8 mouse cellular contexts compared by ENCODE assay signal in the genomic region with DNA sequence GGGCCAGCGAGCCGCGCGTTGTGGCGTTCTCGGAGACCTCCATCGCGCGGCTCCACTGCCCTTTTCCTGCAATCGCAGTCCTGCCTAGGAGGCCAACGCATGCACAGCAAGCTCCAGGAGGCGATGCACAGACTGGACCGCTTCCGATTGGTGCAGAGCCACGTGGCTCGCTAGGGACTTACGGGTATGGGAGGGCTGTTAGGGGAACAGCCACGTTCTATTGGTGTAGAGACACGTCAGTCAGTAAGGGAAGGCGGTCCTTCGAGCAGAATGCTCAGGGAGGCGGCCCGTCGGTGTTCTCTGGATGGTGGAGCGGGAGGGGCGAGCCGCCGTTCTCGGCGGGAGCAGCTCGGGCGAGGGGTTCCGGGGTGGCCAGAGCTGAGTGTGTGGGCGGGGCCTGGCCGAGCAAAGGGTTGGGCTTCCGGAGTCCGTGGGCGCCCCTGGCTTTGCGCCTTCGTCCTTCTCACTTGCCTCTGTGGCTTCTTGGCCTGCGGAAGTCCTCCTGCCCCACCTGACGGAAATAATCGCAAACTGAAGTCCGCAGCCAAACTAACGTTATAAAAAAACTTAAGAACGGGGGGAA. TPM values are rescaled to one million over a fixed set of nuclear protein-coding genes. Genes with fewer than 3 reads are reported as not detected.
DNase-seq lines count a peak whose midpoint lies in the region; ATAC-seq and TF ChIP-seq lines count a peak whose summit lies in the region.

A gene (minus strand): TSS at position 164 of the 583 bp plus-strand sequence.

- peak; percentile 99 for TF ChIP-seq POLR2A in CH12.LX (IDR thresholded peaks at IDR 0.05; ENCODE audit: low read depth, low read length)

- peak in 1 of 2 experiments; percentile 38; a peak in 2 of 4 replicates for TF ChIP-seq CTCF in CH12.LX (conservative IDR thresholded peaks at IDR 0.05 in 1 of 2, IDR thresholded peaks at IDR 0.05 in 1 of 2; ENCODE audit: low read depth in 2 of 2, low read length in 2 of 2)

- TF ChIP-seq RAD21 in CH12.LX (IDR thresholded peaks at IDR 0.05; ENCODE audit: low read depth, low read length), result peak; percentile 11

- H3K27ac ChIP-seq in CH12.LX (ENCODE audit: insufficient read depth, low read depth), result peak within 1 kb of the TSS; percentile 37
- H3K27ac ChIP-seq in forebrain, embryonic 11.5 days (ENCODE audit: low read depth, low read length), result peak within 1 kb of the TSS; percentile 79
- H3K27ac ChIP-seq in heart, embryonic 16.5 days (ENCODE audit: low read length), result peak within 1 kb of the TSS; percentile 91
- peak within 1 kb of the TSS; percentile 73 for H3K27ac ChIP-seq in liver, embryonic 15.5 days (replicated peaks)
- H3K27ac ChIP-seq in neural tube, embryonic 12.5 days, result peak within 1 kb of the TSS; percentile 86; the same call in 1 of the 2 replicates

- no peaks in the 10 kb centered on the region for H3K27me3 ChIP-seq in CH12.LX (replicated peaks)
- no peaks in the 10 kb centered on the region for H3K27me3 ChIP-seq in forebrain, embryonic 11.5 days (ENCODE audit: control insufficient read depth, insufficient read depth, low read length)
- H3K27me3 ChIP-seq in heart, embryonic 16.5 days (ENCODE audit: control insufficient read depth, insufficient read depth, low read length), result no peaks in the 10 kb centered on the region
- no peaks in the 10 kb centered on the region for H3K27me3 ChIP-seq in liver, embryonic 15.5 days
- no peaks in the 10 kb centered on the region for H3K27me3 ChIP-seq in neural tube, embryonic 12.5 days (replicated peaks)

- in situ Hi-C loops in CH12.LX (cut with MboI; ENCODE audit: low pct_ligation_motif_present, low pct_unique_long_range_greater_than_20kb, low sequenced_read_pairs), result no loop called here

- peak within 1 kb of the TSS; percentile 75 to 89 (median 84) for H3K4me3 ChIP-seq in CH12.LX (replicated peaks in 1 of 3; ENCODE audit: low read depth in 2 of 3, low read length in 2 of 3, poor library complexity in 1 of 3)
- peak within 1 kb of the TSS; percentile 68 for H3K4me3 ChIP-seq in forebrain, embryonic 11.5 days (ENCODE audit: low read depth, low read length)
- H3K4me3 ChIP-seq in heart, embryonic 16.5 days (ENCODE audit: low read length), result peak within 1 kb of the TSS; percentile 64
- peak within 1 kb of the TSS; percentile 71 for H3K4me3 ChIP-seq in liver, embryonic 15.5 days (replicated peaks)
- peak within 1 kb of the TSS; percentile 64 for H3K4me3 ChIP-seq in neural tube, embryonic 12.5 days

- dilution Hi-C loops in CH12.LX (cut with MboI; ENCODE audit: extremely low pct_ligation_motif_present, extremely low pct_unique_long_range_greater_than_20kb, low sequenced_read_pairs), result no loop called here

- no peak for TF ChIP-seq EP300 in CH12.LX (IDR thresholded peaks at IDR 0.05; ENCODE audit: low read length)

- peaks cover 3 to 28% of the 10 kb centered on the region in 2 experiments; a peak in 3 of 4 replicates for H3K4me1 ChIP-seq in CH12.LX (ENCODE audit: control insufficient read depth in 1 of 2, insufficient read depth in 2 of 2)
- no peaks in the 10 kb centered on the region; the same call in 1 of the 2 replicates for H3K4me1 ChIP-seq in forebrain, embryonic 11.5 days (replicated peaks; ENCODE audit: control insufficient read depth, insufficient read depth, low read length)
- H3K4me1 ChIP-seq in heart, embryonic 16.5 days (ENCODE audit: control insufficient read depth, insufficient read depth, low read length), result peaks cover 8% of the 10 kb centered on the region
- H3K4me1 ChIP-seq in liver, embryonic 15.5 days (replicated peaks), result peaks cover 20% of the 10 kb centered on the region
- H3K4me1 ChIP-seq in neural tube, embryonic 12.5 days, result peaks cover 8% of the 10 kb centered on the region; the same call in 1 of the 2 replicates

- DNase-seq in CH12.LX (ENCODE audit: extremely low read depth), result peak; percentile 100
- DNase-seq in c-Kit-positive CD71-positive TER-119-negative erythroid progenitor cells, embryonic 14.5 days (ENCODE audit: low read depth), result peak; percentile 97
- peak; percentile 98 for DNase-seq in forebrain, embryonic 11.5 days (ENCODE audit: low spot score)
- peak; percentile 98 to 99 for DNase-seq in kidney, postnatal 36 days
- DNase-seq in telencephalon, adult 2 months (ENCODE audit: low read depth, low spot score), result peak; percentile 100

- ATAC-seq in forebrain, embryonic 11.5 days (replicated peaks; ENCODE audit: low FRiP score), result peak; percentile 100
- ATAC-seq in heart, embryonic 16.5 days (replicated peaks; ENCODE audit: extremely low read depth, insufficient read depth, low FRiP score), result peak; percentile 100
- peak; percentile 99 for ATAC-seq in liver, embryonic 15.5 days (ENCODE audit: insufficient read depth)
- ATAC-seq in neural tube, embryonic 12.5 days (ENCODE audit: low FRiP score, low read depth), result peak; percentile 100

- H3K36me3 ChIP-seq in CH12.LX (replicated peaks in 1 of 2; ENCODE audit: control insufficient read depth in 1 of 2, insufficient read depth in 1 of 2, low read length in 1 of 2), result peaks cover 12 to 24% of the 10 kb centered on the region in 2 experiments
- no peaks in the 10 kb centered on the region for H3K36me3 ChIP-seq in forebrain, embryonic 11.5 days (ENCODE audit: control insufficient read depth, insufficient read depth, low read length)
- H3K36me3 ChIP-seq in heart, embryonic 16.5 days (ENCODE audit: control insufficient read depth, insufficient read depth), result peaks cover 6% of the 10 kb centered on the region
- H3K36me3 ChIP-seq in liver, embryonic 15.5 days (replicated peaks), result no peaks in the 10 kb centered on the region
- 0 out of 2 replicates have a peak, but pooled peaks cover 3% of the 10 kb centered on the region for H3K36me3 ChIP-seq in neural tube, embryonic 12.5 days

- H3K4me2 ChIP-seq in CH12.LX (ENCODE audit: insufficient read depth, low read depth, poor library complexity, severe bottlenecking), result peak within 1 kb of the TSS; percentile 91
- peak within 1 kb of the TSS; percentile 76 for H3K4me2 ChIP-seq in forebrain, embryonic 11.5 days (ENCODE audit: low read depth, low read length, severe bottlenecking)
- H3K4me2 ChIP-seq in heart, embryonic 16.5 days (ENCODE audit: low read depth, low read length), result peak within 1 kb of the TSS; percentile 70
- H3K4me2 ChIP-seq in liver, embryonic 15.5 days, result peak within 1 kb of the TSS; percentile 97
- peak within 1 kb of the TSS; percentile 72 for H3K4me2 ChIP-seq in neural tube, embryonic 12.5 days (replicated peaks)

- no peaks in the 10 kb centered on the region for H3K79me2 ChIP-seq in CH12.LX (replicated peaks; ENCODE audit: control insufficient read depth, extremely low read depth, insufficient read depth, poor library complexity, severe bottlenecking)

- peak within 1 kb of the TSS; percentile 75 for H3K9ac ChIP-seq in CH12.LX (ENCODE audit: insufficient read depth, low read depth)
- peak within 1 kb of the TSS; percentile 78 for H3K9ac ChIP-seq in forebrain, embryonic 11.5 days (ENCODE audit: low read length)
- H3K9ac ChIP-seq in heart, embryonic 16.5 days (ENCODE audit: low read length), result peak within 1 kb of the TSS; percentile 75
- peak within 1 kb of the TSS; percentile 55 for H3K9ac ChIP-seq in liver, embryonic 15.5 days
- peak within 1 kb of the TSS; percentile 76 for H3K9ac ChIP-seq in neural tube, embryonic 12.5 days

- under 1% methylated on average over 46 of the region's 46 CpGs for WGBS in forebrain, embryonic 11.5 days
- WGBS in heart, embryonic 16.5 days, result under 1% methylated on average over 46 of the region's 46 CpGs
- WGBS in liver, embryonic 15.5 days (ENCODE audit: insufficient replicate concordance), result under 1% methylated on average over 46 of the region's 46 CpGs
- under 1% methylated on average over 46 of the region's 46 CpGs for WGBS in neural tube, embryonic 12.5 days

- peaks cover 6% of the 10 kb centered on the region for H3K9me3 ChIP-seq in CH12.LX (replicated peaks; ENCODE audit: low read length)
- no peaks in the 10 kb centered on the region for H3K9me3 ChIP-seq in forebrain, embryonic 11.5 days (ENCODE audit: control insufficient read depth, low read length)
- H3K9me3 ChIP-seq in heart, embryonic 16.5 days (replicated peaks; ENCODE audit: control insufficient read depth, low read length), result peaks cover 5% of the 10 kb centered on the region; the same call in 1 of the 2 replicates
- no peaks in the 10 kb centered on the region for H3K9me3 ChIP-seq in liver, embryonic 15.5 days (replicated peaks)
- H3K9me3 ChIP-seq in neural tube, embryonic 12.5 days, result no peaks in the 10 kb centered on the region

TF ChIP-seq in CH12.LX, 34 proteins besides CTCF, POLR2A, EP300 and RAD21 (continues in another document):
- no peak for TF ChIP-seq MAFK (IDR thresholded peaks at IDR 0.05; ENCODE audit: insufficient replicate concordance, low read length)
- 0 out of 2 replicates have a peak, but pooled peaks have one; percentile 32 for TF ChIP-seq KAT2A (IDR thresholded peaks at IDR 0.05; ENCODE audit: insufficient replicate concordance, low read length)
- TF ChIP-seq RCOR1 (conservative IDR thresholded peaks at IDR 0.05; ENCODE audit: low read depth, low read length), result no peak
- TF ChIP-seq NRF1 (IDR thresholded peaks at IDR 0.05; ENCODE audit: low read depth, low read length), result peak; percentile 78
- peak; percentile 73; the same call in 1 of the 2 replicates for TF ChIP-seq TCF12 (IDR thresholded peaks at IDR 0.05; ENCODE audit: low read depth, low read length)
- no peak for TF ChIP-seq JUN (IDR thresholded peaks at IDR 0.05; ENCODE audit: insufficient read depth, low read depth, low read length)
- peak; percentile 91 for TF ChIP-seq CHD2 (IDR thresholded peaks at IDR 0.05; ENCODE audit: low read length)
- peak; percentile 87; the same call in 1 of the 2 replicates for TF ChIP-seq POLR2AphosphoS2 (IDR thresholded peaks at IDR 0.05; ENCODE audit: low read depth, low read length)
- TF ChIP-seq ZC3H11A (IDR thresholded peaks at IDR 0.05; ENCODE audit: low read depth, low read length), result no peak
- TF ChIP-seq E2F4 (IDR thresholded peaks at IDR 0.05; ENCODE audit: insufficient replicate concordance, low read depth, low read length), result no peak
- TF ChIP-seq TBP (conservative IDR thresholded peaks at IDR 0.05; ENCODE audit: low read depth, low read length), result peak; percentile 85
- peak; percentile 98 for TF ChIP-seq MYC (IDR thresholded peaks at IDR 0.05; ENCODE audit: low read depth, low read length)
- peak; percentile 99 for TF ChIP-seq MAX (IDR thresholded peaks at IDR 0.05; ENCODE audit: low read length)
- TF ChIP-seq MAZ (IDR thresholded peaks at IDR 0.05; ENCODE audit: low read depth, low read length), result peak; percentile 85

RNA-seq across cellular contexts. Expression of the gene that starts here (rescaled TPM):
- total RNA-seq in CH12.LX (2012; rRNA removed), result 10.1 and 10.3 TPM in 2 replicates
- total RNA-seq in CH12.LX (2014; rRNA removed), result 7.3 TPM in 2 replicates
- polyA plus RNA-seq in CH12.LX (2012; ENCODE audit: insufficient read length, low read depth), result 8.7 and 8.9 TPM in 2 replicates
- 7.4 and 7.6 TPM in 2 replicates for polyA plus RNA-seq in forebrain, embryonic 11.5 days (2014; fragmentation: Nextera tagmentation; extraction: Ambion mirVana)
- 6.0 TPM in 2 replicates for polyA plus RNA-seq in heart, embryonic 16.5 days (2015; fragmentation: Nextera tagmentation; extraction: Ambion mirVana)
- polyA plus RNA-seq in liver, embryonic 15.5 days (2015; fragmentation: Nextera tagmentation; extraction: Ambion mirVana), result 1.8 and 2.0 TPM in 2 replicates
- 6.4 and 7.3 TPM in 2 replicates for polyA plus RNA-seq in neural tube, embryonic 12.5 days (2016; fragmentation: Nextera tagmentation; extraction: Ambion mirVana)

Comparison
In these comparisons a context has a peak if more than half of its experiments do, and no peak if none do; other contexts are left out.
1. Peak in every context shown above with its lines: DNase-seq, ATAC-seq, H3K4me3 ChIP-seq and H3K27ac ChIP-seq.
2. H3K27ac ChIP-seq: peak in every context shown above with its lines; median percentile 91 in heart, embryonic 16.5 days; 86 in neural tube, embryonic 12.5 days; 79 in forebrain, embryonic 11.5 days; 73 in liver, embryonic 15.5 days; 37 in CH12.LX.